Mouse (Mus musculus) spleen, adult 2 months (tissue): ENCODE results near the gene Ttk.

Experiments used
- CTCF ChIP-seq: fragments of 200-500 bp; IDR thresholded peaks from 2 replicates; pipeline ENCODE4 v1.5.1; 2011; ENCODE audit warnings: mild to moderate bottlenecking, inconsistent platforms; ENCODE audit not compliant: insufficient read depth, insufficient read length, insufficient replicate concordance; ENCODE audit errors: extremely low read depth
- POLR2A ChIP-seq: fragments of 200-500 bp; IDR thresholded peaks from 2 replicates; pipeline ENCODE4 v1.6.1; 2011; ENCODE audit warnings: low read depth, low read length, inconsistent platforms

- peak; percentile 86 for TF ChIP-seq POLR2A
- TF ChIP-seq CTCF, result no peak
Observed at GRCm38 (mm10) chr9:83833811-83834747, at the start of gene Ttk.
